Mouse (Mus musculus) T-helper 17 cell (primary cell): ENCODE results near the gene Prlh.

Experiments
- in situ Hi-C, 2 experiments: fragments of 300-600 bp; cut with MboI, MseI; formaldehyde crosslinking; loops; 1 replicate in 1 of 2; 2 replicates in 1 of 2; pipeline ENCODE4 v1.15.1; 2025; ENCODE audit warnings: high pct_unique_total_duplicates in 2 of 2

The Prlh gene

GRCm38 (mm10) chr1:90998891-90999611, 46.1 kb downstream of the Prlh start:
- in situ Hi-C loops: no loop called here

- in situ Hi-C loops: no loop called here
Measured at GRCm38 (mm10) chr1:90999911-91000601, 47.1 kb downstream of the Prlh start.

- in situ Hi-C loops: no loop called here
Measured at GRCm38 (mm10) chr1:91001101-91001500, 48.2 kb downstream of the Prlh start.

- in situ Hi-C loops: no loop called here
Measured at GRCm38 (mm10) chr1:91001871-91002539, 49.1 kb downstream of the Prlh start.

- in situ Hi-C loops: no loop called here
Measured at GRCm38 (mm10) chr1:91002641-91003040, 49.7 kb downstream of the Prlh start.
